Mouse (Mus musculus): ENCODE results near the gene Tesk1.

DNA sequence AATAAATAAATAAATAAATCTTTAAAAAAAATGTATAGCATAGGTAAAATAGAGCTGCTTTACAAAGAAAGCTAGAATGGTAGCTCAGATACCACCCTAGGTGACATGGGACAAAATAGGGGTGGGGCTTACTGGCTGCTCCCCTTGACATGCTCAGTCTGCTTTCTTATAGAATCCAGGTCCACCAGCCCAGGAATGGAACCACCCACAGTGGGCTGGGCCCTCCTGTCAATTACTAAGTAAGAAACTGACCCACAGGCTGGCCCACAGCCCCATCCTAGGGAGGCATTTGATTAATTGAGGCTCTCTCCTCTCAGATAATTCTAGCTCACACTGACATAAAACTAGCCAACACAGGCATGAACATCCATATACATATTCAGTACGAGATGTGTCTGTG is 8.9 kb upstream of the Tesk1 start:
- TF ChIP-seq GATA1 (IDR thresholded peaks at IDR 0.05; ENCODE audit: low read length) (no peak), TAL1 (IDR thresholded peaks at IDR 0.05; ENCODE audit: low read length) (no peak)

Measured in erythroblast, embryonic 14.5 days (primary cell).